Mouse (Mus musculus) cerebellum, adult 9-10 months (tissue): Measurements from ENCODE around the gene S100a16.
A peak's percentile ranks its signal among the peaks of the same experiment; 100 is the strongest.

Experiments used
- DNase-seq: peaks from one replicate; pipeline ENCODE4 v3.0.0; 2022

Gene S100a16

DNA sequence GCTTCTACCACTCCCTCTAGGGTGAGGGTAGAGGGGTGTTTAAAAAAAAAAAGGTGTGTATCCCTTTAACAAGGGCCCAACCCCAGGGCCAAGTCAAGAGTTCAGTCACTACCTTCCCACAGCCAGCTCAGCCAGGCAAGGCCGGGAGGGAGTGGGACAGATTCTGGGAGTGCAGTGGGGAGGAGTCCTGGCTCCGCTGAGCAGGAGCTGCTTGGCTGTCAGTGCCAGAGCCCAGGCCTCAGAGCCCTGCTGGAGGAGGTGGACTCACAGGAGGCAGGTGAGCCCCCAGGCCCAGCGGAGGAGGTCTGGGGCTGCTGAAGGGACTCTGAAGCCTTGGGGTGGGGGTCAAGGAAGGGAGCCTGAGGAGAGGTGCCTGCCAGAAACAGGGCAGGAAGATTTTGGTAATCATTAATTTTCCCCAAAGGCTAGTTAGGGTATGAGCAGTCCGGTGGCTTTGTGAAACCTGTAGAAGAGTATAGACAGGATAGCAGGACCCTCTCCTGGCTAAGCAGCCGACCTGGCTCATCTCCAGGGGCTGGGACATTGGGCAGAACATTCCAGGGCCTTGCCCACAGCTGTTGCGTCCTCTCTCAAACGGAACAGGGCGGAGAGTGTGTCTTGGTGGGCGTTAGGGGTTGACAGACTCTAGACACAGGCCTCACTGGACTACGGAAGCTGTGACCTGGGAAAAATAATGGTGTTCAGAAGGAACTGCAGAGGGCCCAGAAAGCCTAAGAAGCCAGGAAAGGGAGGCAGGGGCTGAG, at the start of gene S100a16:
S100a16 (plus strand) TSS at position 114 of the 764 bp plus-strand sequence.
- DNase-seq = peak; percentile 75

DNA sequence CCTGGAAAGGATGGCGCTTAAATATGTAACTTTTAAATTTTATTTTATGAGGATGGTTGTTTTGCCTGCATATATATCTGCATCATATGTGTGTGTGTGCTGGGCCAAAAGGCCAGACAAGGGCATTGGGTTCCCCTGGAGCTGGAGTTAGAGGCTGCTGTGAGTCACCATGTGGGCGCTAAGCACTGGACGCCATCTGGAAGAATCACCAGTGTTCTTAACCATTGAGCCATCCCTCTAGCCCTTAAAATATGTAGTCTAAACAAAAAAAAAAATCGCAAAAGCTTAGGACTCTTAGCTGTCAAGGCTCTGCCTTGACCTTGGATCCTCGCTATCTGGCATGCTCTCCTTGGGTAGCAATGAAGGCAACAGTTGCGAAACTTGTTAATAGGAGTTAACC, 48.5 kb upstream of the S100a16 start:
- DNase-seq = no peak

DNA sequence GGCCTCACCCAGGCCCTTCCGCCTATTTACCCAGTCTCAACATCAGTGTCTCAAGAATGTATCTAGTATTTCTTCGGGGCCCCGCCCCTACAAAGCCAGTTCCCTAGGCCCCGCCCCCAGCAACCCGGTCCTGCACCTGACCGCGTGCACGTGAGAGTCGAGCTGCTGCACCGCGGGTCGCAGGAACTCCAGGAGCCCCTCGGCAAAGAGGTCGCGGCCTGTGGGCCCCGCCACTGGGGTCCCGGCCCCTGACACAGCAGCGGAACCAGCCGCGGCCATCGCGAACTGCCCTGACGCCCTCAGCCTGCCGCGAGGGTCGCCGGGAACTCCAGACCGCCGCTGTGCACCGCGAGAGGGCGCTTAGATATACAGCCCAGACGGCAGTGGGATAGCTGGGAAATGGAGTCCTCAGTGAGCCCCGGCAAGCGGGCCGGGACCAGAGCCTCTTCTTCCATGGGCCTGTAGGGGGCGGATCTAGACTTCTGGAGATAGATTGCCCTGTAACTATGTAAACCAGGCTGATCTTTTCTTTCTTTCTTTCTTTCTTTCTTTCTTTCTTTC, 46.3 kb upstream of the S100a16 start, which contains the start of gene Snapin:
Snapin (minus strand) TSS at position 338 of the 561 bp plus-strand sequence.
- DNase-seq = peak; percentile 95

DNA sequence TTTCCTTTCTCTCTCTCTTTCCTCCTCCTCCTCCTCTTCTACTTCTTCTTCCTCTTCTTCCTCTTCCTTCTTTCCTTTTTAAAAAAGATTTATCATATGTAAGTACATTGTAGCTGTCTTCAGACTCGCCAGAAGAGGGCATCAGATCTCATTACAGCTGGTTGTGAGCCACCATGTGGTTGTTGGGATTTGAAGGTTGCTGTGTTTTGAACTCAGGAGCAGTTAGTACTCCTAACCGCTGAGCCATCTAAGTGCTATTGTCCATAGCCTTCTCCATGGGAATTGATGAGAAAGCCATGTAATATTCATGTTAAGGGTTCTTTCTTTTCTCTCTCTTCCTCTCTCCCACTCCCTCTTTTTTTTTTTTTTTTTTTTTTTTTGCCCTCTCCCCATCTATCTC, 45.7 kb upstream of the S100a16 start:
- peak; percentile 68 for DNase-seq

DNA sequence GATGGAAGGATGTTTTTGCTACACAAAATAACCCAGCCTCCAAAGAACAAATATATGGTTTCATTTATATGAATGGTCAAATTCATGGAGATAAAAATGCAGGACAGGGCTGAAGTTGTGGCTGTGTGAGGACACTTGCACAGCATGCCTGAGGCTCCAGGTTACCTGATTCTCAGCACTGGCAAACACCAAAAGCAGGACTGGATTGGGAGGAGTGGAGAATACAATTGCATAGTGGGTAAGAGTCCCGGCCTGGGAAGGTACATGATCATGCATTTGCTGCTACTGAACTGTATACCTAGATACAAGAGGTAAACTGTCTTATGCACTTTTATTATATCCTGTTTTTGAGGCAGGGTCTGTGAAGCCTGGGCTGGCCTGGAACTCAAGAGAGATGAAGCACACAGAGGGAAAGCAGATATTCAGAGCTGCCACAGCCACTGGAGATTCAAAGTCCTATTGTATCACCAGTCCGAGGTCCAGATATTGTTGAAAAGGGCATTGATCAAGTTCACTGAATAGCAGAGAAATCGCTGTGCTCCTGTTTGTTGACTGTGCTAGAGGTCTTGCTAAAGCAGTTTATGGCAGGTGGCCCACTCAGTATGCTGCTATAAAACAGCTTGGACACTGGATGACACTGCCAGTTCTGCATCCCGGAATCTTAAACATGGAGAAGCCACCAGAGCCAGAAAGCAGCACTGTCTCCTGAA, 43.1 kb upstream of the S100a16 start:
- no peak for DNase-seq

DNA sequence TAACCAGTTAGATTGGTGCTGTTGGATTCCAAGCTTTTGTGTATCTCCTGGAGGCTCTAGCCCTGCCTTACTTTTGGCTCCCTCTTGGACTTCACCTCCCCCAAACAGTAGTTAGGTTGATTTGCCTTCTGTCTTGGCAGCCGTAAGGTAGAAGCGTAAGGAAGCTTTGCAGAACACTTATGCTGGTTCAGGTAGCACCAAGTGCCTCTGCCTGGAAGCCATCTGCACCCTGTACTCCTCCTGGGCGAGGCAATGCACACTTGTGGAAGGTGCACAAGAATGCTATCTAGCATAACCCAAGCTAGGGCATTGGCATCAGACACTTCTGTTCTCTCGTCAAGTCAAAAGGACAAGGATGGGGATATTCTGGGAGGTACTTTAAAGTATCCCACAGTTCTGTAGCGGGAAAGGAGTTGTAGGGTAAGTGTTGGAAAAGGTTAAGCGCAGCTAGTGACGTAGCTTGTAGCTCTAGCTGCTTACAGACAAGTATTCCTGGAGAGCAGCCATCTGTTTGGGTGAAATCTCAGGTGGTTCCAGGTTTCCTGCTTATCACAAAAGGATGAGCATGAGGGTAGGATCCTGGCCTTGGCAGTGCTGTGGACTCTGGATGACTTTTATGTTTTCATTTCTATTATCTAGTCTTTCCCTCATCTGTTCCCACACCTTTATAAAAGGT, 41.1 kb upstream of the S100a16 start:
- no peak for DNase-seq

DNA sequence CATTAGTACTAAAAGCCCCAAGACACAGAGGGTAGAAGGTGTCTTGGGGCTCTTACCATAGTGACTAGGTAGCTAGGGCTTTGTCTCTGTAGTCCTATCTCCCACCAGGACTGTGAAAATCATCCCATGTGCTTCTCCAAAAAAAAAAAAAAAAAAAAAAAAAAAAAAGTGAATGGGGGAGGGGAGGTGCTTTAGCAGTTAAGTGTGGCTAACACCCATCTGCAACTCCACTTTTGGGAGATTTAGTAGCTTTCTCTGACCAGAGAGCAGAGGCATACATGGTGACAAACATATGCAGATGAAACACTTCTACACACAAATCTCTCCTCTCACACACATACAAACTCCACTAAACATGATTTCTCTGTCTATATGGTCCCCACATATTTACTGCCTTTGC, 39.5 kb upstream of the S100a16 start:
- no peak for DNase-seq

DNA sequence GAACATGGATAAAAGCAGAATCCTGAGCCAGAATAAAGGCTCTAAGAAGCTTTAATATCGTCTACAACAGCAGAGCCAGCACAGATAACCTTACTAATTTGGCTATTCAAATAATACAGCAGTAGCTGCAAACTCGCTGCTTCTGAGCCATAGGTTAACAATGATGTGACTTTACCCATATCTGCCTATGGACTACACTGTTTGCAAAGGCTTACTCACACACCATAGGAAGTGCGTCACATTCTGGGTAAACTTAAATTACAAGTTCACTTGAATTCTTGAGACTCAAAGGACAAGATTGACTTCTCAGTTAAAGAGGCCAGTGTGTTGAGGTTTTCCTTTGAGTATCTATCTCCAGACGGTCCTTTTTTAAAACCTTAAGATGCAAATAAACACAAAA, 33.6 kb upstream of the S100a16 start:
- no peak for DNase-seq

DNA sequence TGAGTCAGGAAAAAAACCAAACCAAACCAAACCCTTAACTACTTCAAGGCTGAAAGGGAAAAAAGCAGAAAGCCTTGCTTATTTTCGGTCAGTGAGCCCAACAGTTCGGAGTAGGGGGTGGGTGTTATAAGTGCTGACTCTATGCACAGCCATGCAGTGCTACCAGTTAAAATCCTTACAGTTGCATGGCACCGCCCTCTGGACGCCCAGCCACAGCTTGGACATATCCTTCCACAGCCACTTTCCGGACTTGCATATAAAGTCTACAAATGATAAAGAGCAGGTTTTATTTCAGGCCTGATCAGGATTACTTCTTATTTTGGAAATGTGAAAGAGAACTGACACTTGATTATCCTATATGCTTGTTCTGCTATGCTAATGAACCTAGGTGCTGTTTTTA, 31.8 kb upstream of the S100a16 start:
- DNase-seq = no peak

DNA sequence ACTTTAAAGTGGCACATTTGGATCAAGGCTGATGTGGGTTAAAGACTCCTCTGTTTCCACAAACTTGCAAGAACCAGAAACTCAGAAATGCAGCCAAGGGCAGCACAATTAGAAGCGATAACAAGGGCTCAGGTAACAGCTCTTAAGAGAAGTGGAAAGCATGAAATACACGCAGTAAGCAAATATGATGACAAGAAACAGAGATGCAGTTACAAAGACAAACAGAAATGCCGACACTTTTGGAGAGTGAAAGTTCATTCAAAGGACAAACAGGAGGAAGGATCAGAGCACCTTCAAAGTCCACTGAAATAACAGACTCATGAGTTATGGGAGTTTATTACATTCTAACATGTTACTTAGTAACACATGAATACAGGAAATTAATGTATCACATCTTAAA, 30.7 kb upstream of the S100a16 start:
- no peak for DNase-seq

DNA sequence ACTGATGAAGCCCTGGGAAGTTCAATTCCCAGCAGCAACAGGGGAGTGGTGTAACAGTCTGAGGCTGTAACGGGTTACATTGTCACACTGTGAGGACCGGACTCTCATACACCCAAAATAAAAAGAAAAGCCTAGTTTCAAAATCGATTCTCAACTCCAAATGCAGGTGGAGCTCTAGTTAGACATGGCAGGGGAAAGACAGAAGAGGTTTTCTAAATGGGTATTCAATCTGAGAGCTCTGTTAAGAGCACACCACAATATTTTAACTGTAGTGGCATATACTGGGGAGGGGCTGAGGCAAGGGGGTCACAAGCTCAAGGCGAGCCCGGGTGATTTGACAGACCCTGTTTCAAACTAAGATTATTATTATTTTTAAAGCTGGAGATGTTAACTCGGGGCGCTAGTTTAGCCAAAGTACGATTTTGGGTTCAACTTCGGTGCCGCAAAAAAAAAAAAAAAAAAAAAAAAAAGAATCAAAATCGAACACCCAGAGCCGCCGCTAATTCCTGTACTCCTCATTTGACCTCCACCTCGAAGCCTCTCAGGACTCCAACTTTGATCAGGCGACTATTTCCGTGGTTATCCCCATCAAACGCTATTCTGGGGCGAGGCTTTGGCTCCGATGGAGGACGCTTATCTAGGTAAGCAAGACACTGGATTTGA, 28.6 kb upstream of the S100a16 start:
- no peak for DNase-seq

DNA sequence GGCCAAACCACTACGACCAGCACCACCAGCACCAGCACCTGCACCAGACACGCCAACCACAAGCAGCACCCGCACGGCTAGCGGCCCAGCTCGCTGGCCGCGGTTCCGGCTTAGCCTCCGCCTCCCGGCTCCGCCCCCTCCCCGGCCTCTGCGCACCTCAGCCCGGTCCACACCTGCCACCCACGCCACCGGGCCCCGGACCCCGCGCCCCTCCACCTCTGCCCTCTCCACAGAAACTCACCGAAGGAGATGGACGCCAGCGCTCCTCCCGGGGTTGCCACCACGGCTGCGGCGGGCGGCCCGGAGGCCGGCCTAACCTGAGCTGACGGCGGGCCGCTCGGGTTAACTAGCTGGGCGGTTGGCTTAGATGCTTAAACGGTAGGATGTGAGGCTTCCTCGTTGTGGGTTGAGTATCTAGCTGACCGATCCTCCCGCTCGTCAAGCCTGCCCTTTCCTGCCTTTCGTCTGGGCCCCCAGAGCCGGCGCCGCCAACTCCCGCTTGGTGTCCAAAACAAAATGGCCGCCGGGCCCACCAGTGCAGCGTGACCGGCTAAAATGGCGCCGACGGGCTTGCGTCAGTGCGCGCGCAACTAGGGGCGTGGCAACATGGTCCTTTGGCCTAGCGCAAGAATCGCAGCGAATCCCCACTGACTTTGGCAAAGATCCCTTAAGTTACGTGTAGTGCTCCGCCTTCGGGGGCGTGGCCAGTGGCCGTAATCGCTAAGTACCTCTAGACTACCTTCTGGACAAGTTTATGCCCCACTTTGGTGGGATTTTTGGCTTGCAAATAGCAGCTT, 27.9 kb upstream of the S100a16 start, which contains the start of gene Chtop:
Chtop (minus strand) TSS at position 549 of the 797 bp plus-strand sequence.
- peak; percentile 99 for DNase-seq

DNA sequence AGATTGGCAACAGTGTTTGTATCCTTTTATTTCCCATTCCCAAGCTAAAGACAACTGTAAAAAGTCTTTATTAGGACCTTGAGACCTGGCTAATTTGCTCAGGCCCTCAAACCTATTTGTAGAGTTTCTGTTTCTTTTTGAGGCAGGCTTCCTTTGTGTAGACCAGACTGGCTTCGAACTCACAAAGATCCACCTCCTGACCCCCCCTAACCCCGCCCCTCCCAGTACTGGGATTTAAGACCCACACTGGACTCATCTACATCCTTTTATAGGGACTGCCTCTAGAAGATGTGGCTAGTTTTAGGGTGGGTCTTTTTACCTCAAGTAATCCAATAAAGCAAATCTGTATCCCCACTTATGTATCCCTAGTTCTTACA, 27.3 kb upstream of the S100a16 start:
- DNase-seq = no peak

DNA sequence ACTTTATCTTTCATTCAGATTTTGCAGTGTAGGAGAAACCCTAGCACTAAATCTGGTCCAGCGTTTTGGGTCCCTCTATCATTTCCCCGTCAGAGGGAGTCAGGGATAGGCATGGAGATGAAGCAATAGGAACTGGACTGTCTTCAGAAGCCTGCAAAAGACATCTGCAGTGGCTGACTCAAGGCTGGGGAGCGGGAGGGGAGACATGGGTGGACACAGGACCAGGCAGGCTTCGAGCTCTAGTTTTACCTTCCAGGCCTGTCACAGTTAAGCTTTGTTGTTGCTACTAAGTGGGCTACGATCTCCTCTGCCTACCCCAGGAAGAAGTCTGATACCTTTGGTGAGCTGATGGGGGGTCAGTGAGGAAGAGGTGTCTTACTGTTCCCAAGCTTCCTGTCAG, 24.8 kb upstream of the S100a16 start:
- DNase-seq = no peak

DNA sequence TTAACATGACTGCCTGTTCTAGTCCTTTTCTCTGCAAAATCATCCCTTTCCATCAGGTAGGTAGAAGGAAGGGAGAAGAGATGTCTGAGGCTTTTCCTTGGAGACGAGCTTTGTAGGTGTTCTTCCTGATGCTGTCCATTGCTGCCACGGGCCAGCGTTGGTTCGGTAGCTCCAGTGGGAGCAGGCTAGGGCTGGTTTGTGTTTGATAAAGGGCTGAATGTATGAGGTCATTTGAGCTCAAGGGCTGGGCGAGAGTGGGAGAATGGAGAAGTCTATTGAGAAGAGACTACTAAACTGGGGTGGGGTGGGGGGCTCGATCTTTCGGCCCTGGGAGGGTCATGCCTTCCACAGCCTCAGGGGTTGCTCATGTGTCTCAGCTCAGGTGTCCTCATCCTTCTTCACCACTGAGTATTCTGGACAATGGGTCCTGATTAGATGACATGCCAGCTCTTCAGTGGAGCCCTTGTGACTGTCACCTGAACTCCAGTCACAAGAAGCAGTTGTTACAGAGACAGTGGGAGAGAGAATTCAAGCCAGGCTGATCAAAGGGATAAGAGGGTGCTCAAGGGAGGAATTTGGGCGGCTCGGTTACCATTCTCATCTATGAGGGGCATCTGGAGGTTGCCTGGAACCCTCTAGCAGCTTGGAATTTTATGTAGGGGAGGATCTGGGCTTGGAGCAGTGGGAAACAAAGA, 24.0 kb upstream of the S100a16 start:
- DNase-seq = no peak

DNA sequence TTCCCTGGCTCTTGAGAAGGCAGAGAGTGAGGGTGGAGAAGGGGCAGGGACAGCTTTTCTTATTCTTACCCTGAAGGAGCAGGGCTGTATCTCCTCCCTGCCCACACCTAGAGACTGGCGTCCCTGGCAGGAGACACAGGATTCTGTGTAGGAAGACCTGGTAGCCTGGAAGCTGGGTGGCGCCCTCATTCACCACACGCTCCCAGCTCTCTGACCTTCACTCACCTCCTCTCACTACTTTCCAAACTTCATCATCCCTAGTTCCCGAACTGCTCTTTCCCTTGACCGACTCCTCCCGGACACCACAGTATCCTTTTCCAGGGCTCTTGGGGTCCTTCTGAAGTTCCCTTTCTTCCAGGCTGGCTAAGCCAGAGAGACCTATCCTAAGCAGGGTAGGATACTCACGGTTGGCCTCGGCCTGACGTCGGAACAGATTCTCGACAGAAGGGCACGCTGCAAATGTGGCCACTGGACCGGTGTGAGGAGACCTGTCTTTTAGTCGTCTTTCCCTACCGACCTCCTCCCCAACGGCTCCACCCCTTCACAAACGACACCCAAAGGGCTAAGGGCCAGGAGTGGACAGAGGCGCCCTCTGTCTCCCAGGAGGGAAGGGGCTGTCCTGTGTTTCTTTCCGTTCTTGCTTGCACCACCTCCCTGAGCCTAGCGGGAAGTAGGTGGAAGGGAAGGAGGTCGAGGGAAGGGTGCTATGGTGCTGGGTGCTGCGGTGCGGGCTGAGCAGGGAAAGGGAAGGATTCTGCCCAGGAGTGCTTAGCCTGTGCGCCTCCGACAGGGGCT, 23.1 kb upstream of the S100a16 start, which contains the start of the genes S100a1 and S100a13:
S100a1 (minus strand) TSS at position 597 of the 795 bp plus-strand sequence.
S100a13 (plus strand) TSS at position 640 of the 795 bp plus-strand sequence.
- DNase-seq = no peak

DNA sequence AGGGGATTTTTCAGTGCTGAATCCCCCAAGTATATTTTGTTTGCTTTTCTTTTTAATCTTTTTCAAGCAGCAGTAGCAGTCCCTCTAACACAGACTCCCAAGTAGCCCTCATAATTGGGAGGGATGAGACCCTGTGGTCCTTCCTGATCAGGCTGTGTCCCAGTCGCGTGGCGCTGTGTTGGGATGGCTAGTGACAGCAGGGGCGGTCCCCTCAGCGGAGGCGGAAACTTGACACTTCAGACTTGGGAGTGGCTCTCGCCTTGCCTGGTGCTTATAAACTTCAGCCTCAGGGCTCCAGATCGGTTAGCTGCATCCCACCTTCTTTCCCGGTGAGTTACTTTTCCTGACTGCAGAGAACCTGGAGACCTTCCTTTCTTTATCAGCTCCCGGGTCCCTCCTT, 22.4 kb upstream of the S100a16 start:
- no peak for DNase-seq

DNA sequence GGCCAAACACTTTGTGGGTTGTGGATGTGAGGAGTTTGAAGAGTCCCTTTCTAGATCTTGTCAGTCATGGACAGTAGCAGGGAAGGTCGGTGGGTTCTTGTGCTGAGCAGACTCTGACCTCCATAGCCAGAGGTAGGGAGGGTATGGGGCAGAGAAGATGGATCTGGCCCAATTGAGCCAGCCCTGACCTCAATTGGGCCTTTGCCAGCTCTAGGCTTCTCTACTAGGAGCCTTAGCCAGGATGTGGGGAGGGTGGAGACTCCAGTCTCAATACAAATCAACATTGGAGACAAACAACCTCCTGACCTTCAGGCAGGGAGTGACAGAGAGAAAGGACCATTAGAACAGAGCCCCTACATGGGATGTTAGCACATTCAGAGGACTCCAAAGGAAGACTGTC, 21.8 kb upstream of the S100a16 start:
- no peak for DNase-seq

DNA sequence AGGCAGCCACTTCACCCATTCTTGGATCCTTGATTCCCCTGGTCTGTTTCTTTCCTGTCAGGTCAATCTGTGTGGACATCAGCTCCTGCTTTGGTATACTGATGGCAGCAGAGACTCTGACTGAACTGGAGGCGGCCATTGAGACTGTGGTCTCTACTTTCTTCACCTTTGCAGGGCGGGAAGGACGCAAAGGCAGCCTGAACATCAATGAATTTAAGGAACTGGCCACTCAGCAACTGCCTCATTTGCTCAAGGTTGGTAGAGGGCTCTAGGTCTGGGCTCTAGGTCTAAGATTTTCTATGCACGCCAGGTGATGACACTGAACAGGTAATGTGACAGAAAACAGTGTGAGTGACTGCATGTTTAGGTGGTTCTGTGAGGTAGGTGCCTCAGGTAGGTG, 21.3 kb upstream of the S100a16 start:
- DNase-seq = no peak

DNA sequence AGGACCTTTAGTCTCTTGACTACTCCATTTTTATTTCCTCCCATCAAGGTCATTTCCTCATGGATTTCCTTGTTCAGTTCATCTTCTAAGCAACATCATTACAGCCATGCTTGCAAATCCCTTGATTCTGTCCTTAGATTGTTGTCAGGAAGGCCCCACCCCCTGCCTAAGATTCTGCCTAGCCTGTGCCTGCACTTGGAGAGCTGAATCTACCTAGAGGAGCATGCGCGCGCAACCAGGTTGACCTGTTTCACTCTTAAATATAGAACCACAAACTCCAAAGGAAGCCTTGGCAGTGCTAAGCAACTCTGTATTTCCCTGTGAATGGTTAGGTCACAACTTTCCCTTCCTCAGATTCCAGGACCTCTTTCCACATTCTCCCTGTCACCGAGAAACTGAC, 19.3 kb upstream of the S100a16 start:
- DNase-seq = no peak
